Mouse (Mus musculus) cerebellum, postnatal 25 days (tissue): ENCODE measurements around the gene Rac2.

Experiments
- DNase-seq, 2 experiments: peaks; one replicate each; pipeline ENCODE4 v3.0.0; 2021; ENCODE audit warnings: mixed read lengths in 2 of 2

The Rac2 gene

GRCm38 (mm10) chr15:78518221-78518620 lies 54.4 kb downstream of the Rac2 start:
- no peak for DNase-seq

DNA sequence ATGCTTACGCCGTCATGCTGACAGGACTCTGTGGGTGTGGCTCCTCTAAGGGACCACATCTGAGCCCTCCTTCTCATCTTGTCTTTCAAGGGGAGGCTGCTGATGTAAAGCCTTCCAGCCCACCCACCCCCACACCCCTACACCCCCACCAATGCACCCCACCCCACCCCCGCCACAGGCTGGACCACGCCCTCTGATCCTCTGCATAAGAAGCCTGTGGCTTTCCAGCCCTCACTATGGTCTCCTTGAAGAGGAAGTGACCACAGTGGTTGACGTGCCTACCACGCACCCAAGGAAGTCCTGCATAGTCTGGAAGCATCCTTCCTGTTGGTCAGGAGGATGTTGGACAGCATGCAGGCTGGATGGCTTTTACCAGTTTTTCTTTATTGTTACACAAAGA lies 56.8 kb downstream of the Rac2 start:
- no peak for DNase-seq

- DNase-seq = peak; percentile 87 to 89
Measured at GRCm38 (mm10) chr15:78514393-78515146, 58.0 kb downstream of the Rac2 start.

DNA sequence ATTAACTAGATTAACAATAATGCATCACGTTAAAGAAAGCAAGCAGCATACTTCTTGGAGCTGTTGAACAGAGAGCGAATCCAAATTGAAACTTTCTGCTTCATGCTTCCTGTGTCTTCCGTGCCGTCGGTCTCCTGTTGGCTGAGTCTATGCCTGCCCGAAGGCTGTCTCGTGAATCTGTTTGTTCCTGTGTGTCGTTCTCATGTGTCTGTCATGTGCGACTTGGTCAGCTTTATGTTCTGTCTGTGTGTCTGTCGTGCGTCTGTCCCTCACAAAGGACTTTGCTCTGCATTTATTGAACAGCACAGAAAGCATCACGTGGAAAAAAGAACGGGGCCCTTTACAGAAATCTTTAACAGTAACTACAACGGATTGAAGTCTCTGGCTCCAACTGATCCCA lies 59.6 kb downstream of the Rac2 start:
- no peak for DNase-seq

DNA sequence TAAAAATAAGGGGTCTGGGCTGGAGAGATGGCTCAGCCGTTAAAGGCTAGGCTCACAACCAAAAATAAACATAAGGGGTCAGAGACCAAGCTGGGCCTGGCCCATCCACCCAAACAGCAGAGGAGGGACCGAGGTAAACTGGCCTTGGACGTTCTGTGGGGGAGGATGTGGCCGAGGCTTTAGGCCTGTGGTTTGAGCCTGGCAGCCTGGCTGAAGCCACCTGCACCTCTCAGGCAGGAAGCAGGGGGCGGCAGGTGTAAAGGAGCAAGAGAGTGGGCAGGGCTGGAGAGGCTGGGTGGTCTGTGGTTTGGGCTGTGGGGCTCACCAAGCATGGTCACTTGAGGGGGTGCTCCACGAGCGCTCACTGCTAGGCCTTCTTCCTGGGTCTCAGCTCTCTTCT lies 60.6 kb downstream of the Rac2 start:
- DNase-seq = no peak

DNA sequence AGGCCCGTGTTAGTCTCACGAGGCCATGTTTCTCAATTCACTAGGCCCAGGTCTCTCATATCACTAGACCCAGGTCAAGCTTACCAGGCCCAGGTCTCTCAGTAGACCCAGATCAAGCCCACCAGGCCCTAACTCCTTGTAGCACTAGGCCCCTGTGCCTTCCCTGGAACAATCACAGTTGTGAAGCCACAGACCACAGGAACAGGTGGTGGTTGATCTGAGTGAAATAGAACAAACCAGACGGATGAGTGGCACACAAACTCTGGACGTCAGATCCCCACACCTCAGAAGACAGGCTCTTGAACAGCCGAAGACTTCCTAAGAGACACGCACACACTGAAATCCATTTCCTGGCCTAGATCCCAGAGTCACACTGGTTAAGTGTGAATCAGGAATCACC lies 61.8 kb downstream of the Rac2 start:
- no peak for DNase-seq

- DNase-seq = no peak
Measured at GRCm38 (mm10) chr15:78510121-78510576, 62.4 kb downstream of the Rac2 start.

DNA sequence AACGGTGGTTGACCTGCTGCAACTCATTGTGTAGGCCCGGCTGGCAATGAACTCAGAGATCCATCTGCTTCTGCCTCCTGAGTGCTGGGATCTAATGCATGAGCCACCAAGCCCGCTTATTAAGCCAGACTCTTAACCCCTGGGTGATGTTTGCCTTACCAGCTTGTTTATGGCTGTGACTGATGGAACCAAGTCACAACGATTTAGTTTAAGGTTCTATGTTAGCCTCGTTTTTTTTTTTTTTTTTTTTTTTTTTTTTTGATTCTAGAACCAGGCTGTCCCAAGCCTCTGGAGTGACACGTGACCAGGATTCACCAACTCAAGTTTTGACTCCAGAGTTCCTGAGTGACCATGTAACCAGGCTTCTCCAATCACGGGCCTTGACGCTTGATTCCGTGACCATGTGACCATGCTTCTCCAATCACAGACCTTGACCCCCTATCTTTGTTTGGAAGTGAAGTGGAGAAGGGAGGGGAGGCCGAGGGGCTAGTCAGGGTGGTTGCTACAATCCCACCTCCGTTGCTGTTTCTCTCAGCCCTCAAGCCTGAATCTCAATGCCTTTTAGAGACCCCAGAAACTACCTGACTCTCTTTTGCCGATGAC lies 63.2 kb downstream of the Rac2 start:
- DNase-seq = no peak
